Mouse (Mus musculus) limb, embryonic 10.5 days (tissue): ENCODE results near the gene Hepacam2. TPM values are rescaled to one million over a fixed set of nuclear protein-coding genes. Genes with fewer than 3 reads are reported as not detected.
A peak's percentile ranks its signal among the peaks of the same experiment; 100 is the strongest.
"Not testable (repeated sequence)": the region's sequence is repeated elsewhere in the genome, so short reads cannot be mapped to it uniquely, and the experiment has no call there.

Source experiments
- DNase-seq: peaks from one replicate; pipeline ENCODE4 v3.0.0-alpha.2; 2017; ENCODE audit warnings: low spot score
- H3K27ac ChIP-seq: fragments of 300-500 bp; sonication (generic); 2 replicates; pipeline ENCODE4 v1.5.1; 2016; ENCODE audit warnings: mild to moderate bottlenecking
- H3K27me3 ChIP-seq: fragments of 300-500 bp; sonication (generic); 2 replicates; pipeline ENCODE4 v1.6.1; 2016; ENCODE audit warnings: low read depth, mild to moderate bottlenecking; ENCODE audit not compliant: poor library complexity, severe bottlenecking
- H3K36me3 ChIP-seq: fragments of 300-500 bp; sonication (generic); 2 replicates; pipeline ENCODE4 v1.6.1; 2016; ENCODE audit warnings: mild to moderate bottlenecking, moderate library complexity
- H3K4me1 ChIP-seq: fragments of 300-500 bp; sonication (generic); 2 replicates; pipeline ENCODE4 v1.6.1; 2016
- H3K4me3 ChIP-seq: fragments of 300-500 bp; sonication (generic); 2 replicates; pipeline ENCODE4 v1.5.1; 2016; ENCODE audit warnings: mild to moderate bottlenecking, moderate library complexity
- H3K9me3 ChIP-seq: fragments of 300-500 bp; sonication (generic); replicated peaks from 2 replicates; pipeline ENCODE4 v1.6.1; 2016; ENCODE audit warnings: mild to moderate bottlenecking
- WGBS: fragments of 180-500 bp; shearing (Covaris S2); methylation state at CpG from one replicate; pipeline ENCODE4 v1.1.7; 2016; 5-methylcytosine and 5-hydroxymethylcytosine counted together
- polyA plus RNA-seq: library from polyadenylated mRNA; unstranded; fragments of >200 nt; fragmentation: Nextera tagmentation; extraction: Ambion mirVana; gene quantifications from 2 replicates; pipeline ENCODE4 v1.2.1, GENCODE M21; 2016

Gene Hepacam2
- 0.14 and 0.19 TPM in 2 replicates for polyA plus RNA-seq

GRCm38 (mm10) chr6:3498162-3498848 lies at the start of gene Hepacam2, which contains the start of gene Vps50:
Gene Hepacam2, minus strand, starts transcription at chr6:3498298.
Gene Vps50, plus strand, starts transcription at chr6:3498382.
- Histone ChIP-seq H3K27ac (peak within 1 kb of the TSS; percentile 76), H3K4me1 (peaks cover 4% of the 10 kb centered on the region; the same call in 1 of the 2 replicates), H3K36me3 (no peaks in the 10 kb centered on the region), H3K27me3 (no peaks in the 10 kb centered on the region), H3K4me3 (peak within 1 kb of the TSS; percentile 67), H3K9me3 (no peaks in the 10 kb centered on the region)
- 2% methylated on average over 28 of the region's 28 CpGs for WGBS
- peak; percentile 84 for DNase-seq

DNA sequence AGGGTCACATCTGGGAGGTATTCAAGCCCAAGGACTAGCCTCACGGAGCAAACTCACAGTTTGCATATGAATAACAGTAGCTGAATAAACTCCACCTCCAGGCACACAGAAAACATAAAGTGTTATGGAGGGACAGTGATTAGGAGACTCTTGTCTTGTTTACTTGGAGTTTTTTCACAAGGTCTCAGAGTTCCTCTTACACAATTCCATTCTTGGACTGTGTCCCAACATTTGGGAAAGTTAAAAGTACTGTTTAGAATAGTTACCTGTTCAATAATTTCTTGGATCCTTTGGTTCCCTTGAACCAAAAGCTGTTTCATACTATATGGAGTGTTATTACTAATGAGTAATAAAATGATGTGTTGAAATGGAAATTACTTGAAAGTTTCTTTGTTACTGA lies 46.9 kb upstream of the Hepacam2 start:
- 77% methylated on average over 1 of the region's 1 CpGs for WGBS
- DNase-seq, result no peak
- no peak overlapping the region for H3K4me3 ChIP-seq
- no peaks in the 10 kb centered on the region for H3K27me3 ChIP-seq
- H3K4me1 ChIP-seq, result no peaks in the 10 kb centered on the region
- H3K27ac ChIP-seq, result no peak overlapping the region
- no peaks in the 10 kb centered on the region for H3K9me3 ChIP-seq
- peaks cover 12% of the 10 kb centered on the region for H3K36me3 ChIP-seq

- Histone ChIP-seq H3K4me1 (no peaks in the 10 kb centered on the region), H3K4me3 (no peak overlapping the region), H3K27me3 (no peaks in the 10 kb centered on the region), H3K36me3 (peaks cover 12% of the 10 kb centered on the region), H3K9me3 (no peaks in the 10 kb centered on the region), H3K27ac (no peak overlapping the region)
- WGBS, result 94% methylated on average over 4 of the region's 4 CpGs
- DNase-seq, result no peak
These were observed 45.8 kb upstream of the Hepacam2 start for GRCm38 (mm10) chr6:3543862-3544261.

DNA sequence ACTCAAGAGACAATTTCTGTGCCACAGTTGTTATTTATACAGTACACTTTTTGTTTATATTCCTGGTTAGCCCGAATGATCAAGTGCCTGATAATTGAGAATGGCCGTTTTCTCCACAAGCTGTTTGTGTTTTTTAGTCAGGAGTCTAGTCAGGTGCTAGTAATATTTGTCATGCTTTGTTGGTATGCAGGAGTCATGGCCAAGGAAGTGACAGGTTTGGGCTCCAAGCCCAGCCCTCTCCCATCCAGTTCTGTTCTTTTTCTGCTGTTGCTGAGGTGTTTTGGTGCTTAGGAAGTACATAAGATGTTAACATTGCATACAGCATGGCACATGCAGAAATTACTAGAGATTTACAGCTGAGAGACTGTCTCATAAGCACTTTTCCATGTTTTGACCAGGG lies 41.4 kb upstream of the Hepacam2 start:
- no peaks in the 10 kb centered on the region for H3K27me3 ChIP-seq
- no peaks in the 10 kb centered on the region for H3K4me1 ChIP-seq
- no peak overlapping the region for H3K4me3 ChIP-seq
- H3K27ac ChIP-seq, result no peak overlapping the region
- 0 out of 2 replicates have a peak, but pooled peaks cover 11% of the 10 kb centered on the region for H3K36me3 ChIP-seq
- H3K9me3 ChIP-seq, result no peaks in the 10 kb centered on the region
- 97% methylated on average over 2 of the region's 2 CpGs for WGBS
- no peak for DNase-seq

DNA sequence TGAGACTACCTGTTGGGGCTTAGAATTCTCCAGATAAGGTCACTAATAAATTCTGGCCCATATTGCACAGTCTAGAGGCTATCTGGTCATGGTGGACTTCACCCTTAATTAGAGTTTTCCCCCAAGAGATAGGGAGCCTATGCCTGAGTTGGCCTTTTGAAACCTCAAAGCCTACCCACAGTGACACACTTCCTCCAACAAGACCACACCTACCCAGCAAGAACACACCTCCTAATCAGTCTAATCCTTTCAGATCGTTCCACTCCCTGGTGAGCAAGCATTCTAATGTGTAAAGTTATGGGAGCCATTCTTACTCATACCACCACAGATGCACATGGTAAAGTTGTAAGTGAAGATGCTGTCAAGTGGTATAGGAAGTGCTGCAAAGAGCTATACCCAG lies 38.0 kb upstream of the Hepacam2 start:
- no peaks in the 10 kb centered on the region for H3K9me3 ChIP-seq
- H3K36me3 ChIP-seq, result 0 out of 2 replicates have a peak, but pooled peaks cover 13% of the 10 kb centered on the region
- no peaks in the 10 kb centered on the region for H3K4me1 ChIP-seq
- H3K27ac ChIP-seq, result no peak overlapping the region
- no peak for DNase-seq
- H3K27me3 ChIP-seq, result no peaks in the 10 kb centered on the region
- 82% methylated on average over 1 of the region's 1 CpGs for WGBS
- no peak overlapping the region for H3K4me3 ChIP-seq

- Histone ChIP-seq H3K9me3 (no peaks in the 10 kb centered on the region), H3K27ac (no peak overlapping the region), H3K4me3 (no peak overlapping the region), H3K4me1 (no peaks in the 10 kb centered on the region), H3K27me3 (no peaks in the 10 kb centered on the region), H3K36me3 (0 out of 2 replicates have a peak, but pooled peaks cover 14% of the 10 kb centered on the region)
- DNase-seq, result no peak
- 89% methylated on average over 5 of the region's 5 CpGs for WGBS
These were observed 33.3 kb upstream of the Hepacam2 start for GRCm38 (mm10) chr6:3531445-3531844.

- H3K4me3 ChIP-seq, result no peak overlapping the region
- no peak overlapping the region for H3K27ac ChIP-seq
- peaks cover 5% of the 10 kb centered on the region; the same call in 1 of the 2 replicates for H3K36me3 ChIP-seq
- no peaks in the 10 kb centered on the region for H3K9me3 ChIP-seq
- 90% methylated on average over 4 of the region's 4 CpGs for WGBS
- DNase-seq, result no peak
- H3K4me1 ChIP-seq, result no peaks in the 10 kb centered on the region
- no peaks in the 10 kb centered on the region for H3K27me3 ChIP-seq
These were observed 30.1 kb upstream of the Hepacam2 start for GRCm38 (mm10) chr6:3528198-3528597.

DNA sequence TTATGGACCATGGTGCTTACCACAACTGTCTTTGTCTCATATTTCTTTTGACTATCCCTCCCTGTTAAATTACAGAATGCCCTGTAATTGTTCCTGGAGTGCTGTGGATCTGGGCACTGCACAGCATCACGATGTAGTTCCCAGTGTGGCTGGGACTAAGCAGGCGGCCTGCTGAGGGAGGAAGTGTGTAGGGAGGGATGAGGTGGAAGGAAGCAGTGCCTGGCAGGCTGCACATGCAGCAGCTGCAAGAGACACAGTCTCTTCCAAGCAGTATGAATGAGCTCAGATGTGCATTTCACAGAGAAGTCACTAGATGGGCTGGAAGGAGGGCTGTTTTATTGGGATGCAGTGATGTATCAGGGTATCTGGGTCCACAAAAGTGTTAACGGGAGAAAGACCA lies 14.5 kb upstream of the Hepacam2 start:
- H3K36me3 ChIP-seq, result 0 out of 2 replicates have a peak, but pooled peaks cover 3% of the 10 kb centered on the region
- H3K27me3 ChIP-seq, result no peaks in the 10 kb centered on the region
- no peaks in the 10 kb centered on the region for H3K9me3 ChIP-seq
- 40% methylated on average over 3 of the region's 3 CpGs for WGBS
- no peak overlapping the region; the same call in 1 of the 2 replicates for H3K27ac ChIP-seq
- H3K4me3 ChIP-seq, result no peak overlapping the region
- H3K4me1 ChIP-seq, result peaks cover 9% of the 10 kb centered on the region
- DNase-seq, result no peak

- Histone ChIP-seq H3K4me3 (no peak overlapping the region), H3K9me3 (no peaks in the 10 kb centered on the region), H3K27me3 (no peaks in the 10 kb centered on the region), H3K4me1 (peaks cover 9% of the 10 kb centered on the region), H3K27ac (peak overlapping the region; percentile 5; the same call in 1 of the 2 replicates), H3K36me3 (no peaks in the 10 kb centered on the region)
- DNase-seq, result no peak
- WGBS, result 82% methylated on average over 11 of the region's 11 CpGs
These were observed 13.5 kb upstream of the Hepacam2 start for GRCm38 (mm10) chr6:3511612-3512011.

GRCm38 (mm10) chr6:3511116-3511515 lies 13.0 kb upstream of the Hepacam2 start:
- DNase-seq, result no peak
- H3K4me1 ChIP-seq, result peaks cover 9% of the 10 kb centered on the region
- H3K36me3 ChIP-seq, result no peaks in the 10 kb centered on the region
- H3K9me3 ChIP-seq, result no peaks in the 10 kb centered on the region
- no peak overlapping the region for H3K4me3 ChIP-seq
- no peak overlapping the region for H3K27ac ChIP-seq
- no peaks in the 10 kb centered on the region for H3K27me3 ChIP-seq
- 91% methylated on average over 10 of the region's 10 CpGs for WGBS

GRCm38 (mm10) chr6:3509782-3510181 lies 11.7 kb upstream of the Hepacam2 start:
- no peaks in the 10 kb centered on the region for H3K27me3 ChIP-seq
- peaks cover 9% of the 10 kb centered on the region for H3K4me1 ChIP-seq
- no peaks in the 10 kb centered on the region for H3K36me3 ChIP-seq
- no peaks in the 10 kb centered on the region for H3K9me3 ChIP-seq
- no peak overlapping the region for H3K4me3 ChIP-seq
- H3K27ac ChIP-seq, result no peak overlapping the region
- DNase-seq, result no peak
- WGBS, result 40% methylated on average over 2 of the region's 2 CpGs

GRCm38 (mm10) chr6:3508151-3508550 lies 10.1 kb upstream of the Hepacam2 start:
- not testable (repeated sequence) for H3K27ac ChIP-seq, DNase-seq, H3K4me3 ChIP-seq, H3K9me3 ChIP-seq, H3K4me1 ChIP-seq, H3K27me3 ChIP-seq, H3K36me3 ChIP-seq
- 92% methylated on average over 2 of the region's 2 CpGs for WGBS

DNA sequence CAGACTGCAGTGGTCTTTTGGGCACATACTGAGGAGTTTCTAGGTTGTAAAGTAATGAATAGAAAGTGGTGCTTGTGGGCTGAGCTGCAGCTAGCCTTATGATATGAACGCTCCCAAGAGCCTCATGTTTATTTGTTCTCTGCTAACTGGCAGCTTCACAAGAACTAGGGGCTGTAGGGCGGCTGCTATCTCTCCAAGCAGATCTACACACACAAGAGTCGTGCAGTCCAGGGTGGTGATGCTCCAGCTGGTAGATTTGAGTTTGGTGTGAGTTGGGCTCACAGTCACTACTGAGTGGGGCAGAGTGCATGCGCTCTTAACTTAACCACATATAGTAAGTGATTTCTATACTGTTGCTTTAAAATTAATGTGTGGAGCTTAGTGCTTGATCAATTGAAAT lies 9.0 kb upstream of the Hepacam2 start:
- DNase-seq, result no peak
- no peak overlapping the region for H3K27ac ChIP-seq
- H3K36me3 ChIP-seq, result no peaks in the 10 kb centered on the region
- H3K4me1 ChIP-seq, result no peaks in the 10 kb centered on the region
- no peaks in the 10 kb centered on the region for H3K27me3 ChIP-seq
- H3K9me3 ChIP-seq, result no peaks in the 10 kb centered on the region
- WGBS, result 83% methylated on average over 4 of the region's 4 CpGs
- H3K4me3 ChIP-seq, result no peak overlapping the region
